Mouse (Mus musculus) cerebellum, adult 9-11 months (tissue): ENCODE measurements at regions not wholly inside any gene's neighbourhood (a gene's known extent, or its start where the extent isn't known, plus 50 kb on each side); places are given as distances from the start of the nearest gene placed in this dataset.
"Not testable (repeated sequence)": the region's sequence is repeated elsewhere in the genome, so short reads cannot be mapped to it uniquely, and the experiment has no call there.

Experiments used
- DNase-seq: peaks from one replicate; pipeline ENCODE4 v3.0.0; 2022

DNA sequence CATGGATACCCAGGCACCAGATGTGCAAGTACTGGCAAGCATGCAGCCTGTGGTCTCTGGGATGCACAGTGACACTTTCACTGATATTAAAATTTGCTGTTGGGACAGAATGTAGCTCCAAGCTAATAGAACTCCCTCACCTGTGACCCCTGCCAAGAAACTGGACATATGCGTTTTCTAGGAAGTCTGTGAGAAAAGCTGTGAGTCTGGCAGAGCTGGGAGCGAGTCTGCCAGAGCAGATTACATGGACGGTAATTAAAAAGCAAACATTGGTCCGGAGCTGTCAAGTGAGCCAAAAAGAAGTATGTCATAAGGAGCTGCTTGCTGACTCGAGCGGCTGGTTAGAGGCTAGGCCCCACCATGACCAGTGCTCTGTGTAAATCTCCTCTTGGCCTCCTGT is 147.1 kb downstream of the Tsen15 start:
- DNase-seq, result peak; percentile 27

DNA sequence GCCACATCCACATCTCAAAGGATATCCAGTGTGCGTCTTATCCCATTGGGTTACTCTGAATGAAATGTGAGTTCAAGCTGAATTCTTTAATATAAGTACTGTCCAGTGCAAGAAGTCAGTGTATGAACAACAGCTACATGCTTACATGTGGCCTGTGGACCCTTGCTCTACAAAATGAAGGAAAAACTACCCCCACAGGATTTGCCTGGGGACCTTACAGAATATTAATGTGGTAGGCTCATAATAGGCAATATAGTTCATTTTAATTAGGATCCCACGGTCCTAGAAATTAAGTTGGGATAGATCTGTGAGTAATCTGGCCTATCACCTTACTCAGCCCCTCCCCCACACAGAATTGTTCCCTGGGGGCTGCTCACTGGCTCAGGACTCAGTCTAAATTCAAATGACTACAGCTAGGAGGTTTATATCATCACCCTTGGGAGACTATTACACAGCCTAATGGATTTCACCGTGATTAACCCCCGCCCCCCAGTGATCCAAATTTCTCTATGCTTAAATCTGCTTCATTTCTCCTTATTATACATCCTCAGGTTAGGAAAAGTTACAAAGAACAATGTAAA is 145.4 kb upstream of the 1700025G04Rik start:
- no peak for DNase-seq

DNA sequence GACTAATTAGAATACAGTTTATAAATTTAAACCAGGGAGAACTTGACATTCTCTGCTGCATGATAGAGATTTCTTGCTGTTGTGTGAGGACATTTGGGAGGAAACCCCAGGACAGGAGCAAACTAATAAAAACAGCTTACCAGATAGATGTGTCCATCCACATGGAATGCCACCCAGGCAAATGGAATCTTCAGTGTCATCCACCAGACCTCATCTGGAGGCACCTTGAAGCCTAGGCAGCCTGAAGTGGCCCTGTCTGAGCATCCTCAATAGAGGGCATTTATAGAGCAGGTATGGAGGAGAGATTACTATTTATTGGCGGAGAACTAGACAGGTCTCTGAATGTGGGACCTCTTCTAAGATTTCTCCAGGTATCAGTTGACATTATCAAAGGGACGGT is 144.8 kb upstream of the 1700025G04Rik start:
- DNase-seq, result no peak

DNA sequence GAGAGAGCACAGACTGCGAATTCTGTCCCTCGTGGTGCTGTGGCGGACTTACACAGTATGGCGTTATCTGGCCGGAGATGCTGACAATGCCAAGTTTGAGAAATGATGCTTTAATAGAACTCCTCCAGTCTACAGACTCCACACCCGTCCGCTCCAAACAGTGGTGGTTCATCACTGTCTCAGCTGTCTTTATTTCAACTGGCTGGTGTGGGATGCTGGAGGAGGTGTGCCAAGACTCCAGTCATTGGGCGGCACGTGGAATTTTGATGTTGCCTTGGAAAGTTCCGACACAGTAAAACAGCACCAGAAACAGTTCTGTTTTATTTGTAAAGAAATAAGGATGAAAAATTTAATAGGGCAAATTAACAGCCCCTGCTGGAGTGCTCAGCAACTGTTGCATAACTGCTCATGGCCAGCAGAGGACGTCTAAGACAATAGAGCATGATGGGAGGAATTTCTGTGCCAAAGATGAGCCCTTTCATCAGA is 141.8 kb upstream of the 1700025G04Rik start:
- no peak for DNase-seq

DNA sequence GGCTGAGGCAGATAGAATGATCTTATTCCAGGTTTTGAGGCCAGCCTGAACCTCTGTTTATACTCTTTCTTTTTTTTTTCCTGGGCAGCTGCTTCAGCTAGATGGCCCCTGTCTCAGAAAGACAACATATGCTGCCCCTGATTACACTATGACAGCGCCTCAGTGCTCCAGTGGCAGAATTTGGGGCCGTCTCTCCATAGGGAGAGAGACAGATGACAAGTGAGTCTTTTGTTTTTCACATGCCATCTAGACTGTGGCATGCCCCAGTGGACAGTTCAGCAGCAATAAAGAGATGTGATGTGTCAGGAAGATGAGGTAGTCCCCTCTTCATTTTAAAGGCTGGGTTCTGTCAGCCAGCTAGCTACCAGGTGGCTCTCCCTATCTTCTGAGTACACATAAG is 139.8 kb upstream of the 1700025G04Rik start:
- DNase-seq, result no peak

DNA sequence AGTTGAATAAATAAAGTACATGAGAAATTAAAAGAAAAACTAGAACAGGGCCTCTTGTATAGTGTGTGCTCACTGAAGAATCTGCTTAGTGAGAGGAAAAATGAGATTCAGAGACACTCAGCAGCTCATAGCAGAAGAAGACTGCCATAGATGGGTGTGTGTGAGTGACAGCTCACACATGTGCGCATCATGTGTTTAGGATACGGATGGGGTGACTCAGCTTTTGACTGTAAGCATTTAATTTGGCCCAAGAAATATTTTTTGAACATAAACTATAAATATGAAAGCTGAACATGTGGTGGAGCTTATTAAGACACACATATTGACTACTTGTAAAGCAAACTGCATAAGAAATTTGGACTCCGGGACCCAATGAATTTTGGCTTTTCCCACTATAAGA is 136.1 kb upstream of the 1700025G04Rik start:
- DNase-seq, result no peak

DNA sequence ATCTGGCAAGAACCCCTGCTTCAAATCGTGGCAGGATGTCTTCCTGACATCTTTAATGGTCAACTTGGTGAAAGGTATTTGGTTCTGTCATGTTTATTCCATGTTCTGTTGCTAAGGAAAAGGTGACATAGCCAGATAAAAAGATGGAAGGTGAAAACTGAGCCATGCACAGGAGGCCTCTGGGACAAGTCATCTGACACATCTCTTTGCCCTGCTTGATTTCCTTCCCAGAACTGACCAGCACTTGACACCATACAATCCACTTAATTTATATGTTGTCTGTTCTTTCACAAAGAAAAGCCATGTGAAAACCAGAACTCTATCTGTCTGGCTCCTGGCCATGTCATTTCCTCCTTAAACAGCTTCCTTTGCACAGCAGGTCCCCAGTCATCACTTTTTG is 133.7 kb upstream of the 1700025G04Rik start:
- DNase-seq, result no peak

DNA sequence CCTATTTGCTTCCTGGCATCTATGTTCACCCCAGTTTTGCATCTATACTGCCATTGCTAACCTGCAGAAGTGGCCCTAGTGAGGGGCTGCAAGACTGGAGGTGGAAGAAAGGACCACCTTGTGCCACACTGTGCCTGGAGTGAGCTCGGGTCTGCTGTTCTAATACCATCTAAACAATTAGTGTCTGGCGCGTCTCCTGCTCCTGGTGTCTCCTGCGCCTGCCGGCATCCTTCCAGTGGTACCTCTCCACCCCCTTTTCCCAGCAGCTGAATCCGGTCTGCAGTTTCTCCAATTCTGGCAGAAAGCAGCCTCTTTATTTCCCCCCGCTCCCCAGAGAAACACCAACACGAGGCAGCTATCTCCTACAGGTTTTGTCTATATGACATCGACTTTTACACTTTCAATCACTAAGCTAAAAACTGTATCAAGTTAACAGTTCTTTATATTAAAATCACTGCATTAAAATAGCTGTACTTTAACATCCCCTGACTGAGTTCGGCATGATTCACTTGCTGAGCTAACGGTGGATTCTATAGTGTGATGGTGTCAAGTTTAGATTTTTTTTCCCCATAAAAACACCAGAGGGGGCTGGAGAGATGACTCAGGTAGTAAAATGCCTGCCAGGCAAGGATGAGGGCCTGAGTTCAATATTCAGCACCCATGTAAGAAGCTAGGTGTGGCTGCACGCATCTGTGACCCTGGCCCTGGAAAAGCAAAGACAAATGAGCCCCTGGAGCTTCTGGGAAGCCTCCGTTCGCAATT is 131.1 kb upstream of the 1700025G04Rik start:
- no peak for DNase-seq

DNA sequence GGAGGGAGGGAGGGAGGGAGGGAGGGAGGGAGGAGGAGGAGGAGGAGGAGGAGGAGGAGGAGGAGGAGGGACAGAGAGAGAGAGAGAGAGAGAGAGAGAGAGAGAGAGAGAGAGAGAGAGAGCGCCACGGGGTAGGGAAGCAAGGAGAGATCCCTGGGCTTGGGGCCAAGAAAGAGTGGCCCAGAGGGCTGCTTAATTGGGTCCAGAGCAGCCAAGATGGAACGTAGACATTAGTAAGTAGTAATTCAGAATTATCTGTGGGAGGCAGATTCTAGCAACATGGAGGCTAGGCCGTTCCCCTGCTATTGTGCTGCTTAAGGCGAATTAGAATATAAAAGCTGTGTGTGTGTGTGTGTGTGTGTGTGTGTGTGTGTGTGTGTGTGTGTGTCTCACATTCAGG is 129.8 kb upstream of the 1700025G04Rik start:
- not testable (repeated sequence) for DNase-seq

DNA sequence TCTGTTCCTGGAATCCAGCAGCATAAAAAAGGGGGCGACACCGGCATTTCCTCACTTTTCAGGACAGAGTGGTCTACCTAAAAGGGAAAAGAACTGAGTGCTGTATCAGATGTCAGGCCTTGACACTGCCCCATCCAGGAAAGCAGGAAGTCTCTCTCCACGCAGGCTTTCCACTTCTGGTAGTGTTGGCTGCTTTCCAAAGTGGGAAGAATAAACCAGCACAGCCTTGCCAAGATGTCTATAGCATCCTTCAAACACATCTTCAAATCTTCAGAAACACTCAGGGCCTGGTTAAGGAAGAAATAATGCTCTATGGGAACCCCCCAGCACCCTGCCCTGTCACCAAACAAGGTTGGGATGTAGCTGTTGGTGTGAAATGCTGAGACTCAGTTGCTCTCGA is 127.5 kb upstream of the 1700025G04Rik start:
- no peak for DNase-seq

DNA sequence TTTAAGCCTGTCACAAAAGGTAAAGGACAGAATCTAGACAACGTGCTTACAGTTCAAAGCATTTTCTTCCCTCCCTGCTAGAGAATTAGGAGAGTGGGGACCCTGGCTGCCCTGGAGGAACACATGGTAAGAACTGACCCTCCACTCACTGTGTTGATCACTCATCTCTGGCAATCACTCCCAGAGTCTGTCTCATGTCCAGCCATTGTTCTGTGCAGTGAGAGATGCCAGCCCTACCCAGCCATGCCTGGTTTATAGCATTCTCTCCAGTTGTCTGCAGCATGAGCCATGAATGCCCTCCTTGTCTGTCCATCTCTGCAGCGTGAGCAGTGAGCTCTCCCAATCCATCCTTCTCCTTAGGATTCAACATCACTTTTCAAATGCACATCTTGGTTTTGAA is 124.5 kb upstream of the 1700025G04Rik start:
- no peak for DNase-seq

DNA sequence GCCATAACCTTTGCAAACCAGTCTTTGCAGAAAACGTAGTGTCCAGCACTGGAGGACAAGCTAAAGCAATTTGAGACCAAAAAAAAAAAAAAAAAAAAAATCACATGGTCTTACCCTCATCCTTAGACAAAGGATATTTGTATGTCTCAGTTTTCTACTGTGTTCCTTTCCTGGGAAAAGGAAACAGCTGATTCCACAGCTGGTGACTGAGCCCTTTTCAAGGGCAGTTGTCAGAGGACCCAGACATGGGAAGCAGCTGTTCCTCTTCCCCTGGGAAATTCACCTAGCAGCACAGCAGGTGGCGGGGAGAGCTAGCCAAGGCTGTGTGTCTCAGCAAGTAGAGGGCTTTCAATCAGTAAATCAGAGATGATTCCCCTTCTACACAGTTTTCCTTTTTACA is 113.3 kb upstream of the 1700025G04Rik start:
- no peak for DNase-seq

DNA sequence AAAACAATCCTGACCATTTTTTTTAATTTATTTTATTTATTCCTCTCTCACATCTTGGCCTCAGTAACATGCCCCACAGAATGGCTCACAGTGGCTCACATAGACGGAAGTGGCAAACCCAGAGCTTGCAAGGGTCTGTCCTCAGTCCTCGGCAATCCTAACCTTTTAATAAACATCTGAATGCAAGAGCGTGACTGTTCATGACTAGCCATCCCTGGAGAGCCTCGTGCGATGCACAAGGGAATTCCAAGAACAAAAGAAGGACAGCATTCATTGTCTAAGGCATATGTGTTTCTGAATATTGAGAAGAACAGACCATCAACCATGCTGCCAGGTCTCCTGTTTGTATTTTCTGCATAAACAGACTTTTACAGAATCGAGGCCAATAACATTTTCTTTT is 98.8 kb upstream of the 1700025G04Rik start:
- DNase-seq, result no peak

DNA sequence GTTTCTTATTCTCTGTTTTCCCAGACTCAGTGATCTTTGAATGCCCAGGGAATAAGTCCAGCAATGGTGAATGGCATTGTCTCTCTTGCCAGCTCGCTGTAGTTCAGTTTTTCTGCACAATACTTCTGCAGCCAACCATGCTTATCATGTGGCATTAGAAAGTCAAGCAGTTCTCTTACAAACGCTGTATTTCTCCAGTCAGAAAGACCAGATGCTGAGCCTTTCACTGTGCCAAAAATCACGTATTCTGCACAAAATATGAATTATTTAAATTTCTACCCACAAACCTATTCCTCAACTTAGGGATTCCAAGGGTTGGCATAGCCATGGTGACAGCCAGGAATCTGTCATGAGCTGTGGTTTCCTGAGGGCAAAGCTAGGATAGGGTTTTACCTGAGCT is 95.0 kb upstream of the 1700025G04Rik start:
- DNase-seq, result no peak

DNA sequence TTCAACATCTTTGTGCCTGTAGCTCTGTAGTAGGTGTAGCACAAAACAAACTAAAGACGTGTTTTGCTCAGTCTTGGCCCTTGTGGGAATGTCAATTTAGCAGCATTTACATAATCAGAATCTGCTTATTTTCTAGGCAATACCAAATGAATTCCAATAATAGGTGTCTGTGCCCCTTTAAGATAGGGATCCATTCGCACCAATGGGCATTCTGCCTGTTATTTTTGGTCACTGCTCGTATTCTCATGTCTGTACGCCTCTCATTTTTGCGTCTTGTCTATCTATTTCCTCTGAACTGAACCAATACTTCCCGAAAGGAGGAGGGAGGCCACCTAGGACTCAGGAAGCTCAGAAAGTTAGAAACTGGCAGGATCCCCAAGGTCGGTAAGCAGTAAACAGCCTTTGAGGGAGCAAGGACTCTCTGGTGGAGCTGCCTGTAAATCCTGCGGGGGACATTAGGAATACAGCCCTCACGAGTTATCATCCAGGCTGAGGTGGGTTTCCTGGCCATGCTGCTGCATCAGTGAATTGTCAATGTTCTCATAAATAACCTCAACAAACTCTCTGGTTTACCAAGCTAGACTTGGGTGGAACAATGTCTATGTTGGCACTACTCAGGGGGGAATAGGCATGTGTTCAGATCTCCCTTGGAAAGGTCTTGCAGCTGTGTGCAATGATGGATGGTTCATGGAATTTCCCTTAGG is 86.5 kb upstream of the 1700025G04Rik start:
- no peak for DNase-seq

DNA sequence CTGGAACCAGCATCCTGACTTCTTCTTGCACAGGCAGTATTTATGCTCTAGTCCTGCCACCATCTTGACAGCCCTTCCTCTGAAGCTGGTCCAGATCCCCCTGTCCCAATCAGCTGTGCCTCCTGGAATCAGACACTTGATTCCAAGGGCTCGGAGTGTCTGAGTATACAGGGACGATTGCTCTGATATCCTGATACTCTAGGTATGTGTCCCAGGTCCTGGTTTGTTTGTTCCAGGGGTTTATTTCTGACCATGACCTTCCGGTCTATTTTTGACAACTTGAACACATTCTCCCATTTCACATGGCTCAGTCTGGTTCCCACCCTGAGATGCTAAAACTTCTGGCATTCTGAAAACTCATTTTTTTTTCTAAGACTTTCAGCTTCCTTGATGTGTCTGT is 85.8 kb upstream of the 1700025G04Rik start:
- no peak for DNase-seq

DNA sequence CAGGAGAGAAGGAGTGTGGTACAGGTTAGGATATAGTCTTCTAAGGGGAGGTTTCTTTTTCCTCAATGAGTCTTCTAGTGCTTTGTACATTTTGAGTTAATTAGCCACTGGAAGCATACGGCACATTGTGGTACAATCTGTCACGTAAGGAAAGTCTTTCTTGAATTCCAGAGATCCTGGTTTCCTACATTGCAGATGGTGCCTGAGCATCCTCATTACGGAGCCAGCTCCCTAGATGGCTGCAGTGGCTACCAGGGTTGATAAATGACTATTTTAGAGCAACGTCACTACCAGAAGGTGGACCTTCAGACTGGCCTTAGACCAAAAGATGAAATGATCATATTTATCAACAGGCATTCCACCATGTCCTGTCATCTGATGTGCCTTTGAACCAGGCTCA is 84.5 kb upstream of the 1700025G04Rik start:
- no peak for DNase-seq

DNA sequence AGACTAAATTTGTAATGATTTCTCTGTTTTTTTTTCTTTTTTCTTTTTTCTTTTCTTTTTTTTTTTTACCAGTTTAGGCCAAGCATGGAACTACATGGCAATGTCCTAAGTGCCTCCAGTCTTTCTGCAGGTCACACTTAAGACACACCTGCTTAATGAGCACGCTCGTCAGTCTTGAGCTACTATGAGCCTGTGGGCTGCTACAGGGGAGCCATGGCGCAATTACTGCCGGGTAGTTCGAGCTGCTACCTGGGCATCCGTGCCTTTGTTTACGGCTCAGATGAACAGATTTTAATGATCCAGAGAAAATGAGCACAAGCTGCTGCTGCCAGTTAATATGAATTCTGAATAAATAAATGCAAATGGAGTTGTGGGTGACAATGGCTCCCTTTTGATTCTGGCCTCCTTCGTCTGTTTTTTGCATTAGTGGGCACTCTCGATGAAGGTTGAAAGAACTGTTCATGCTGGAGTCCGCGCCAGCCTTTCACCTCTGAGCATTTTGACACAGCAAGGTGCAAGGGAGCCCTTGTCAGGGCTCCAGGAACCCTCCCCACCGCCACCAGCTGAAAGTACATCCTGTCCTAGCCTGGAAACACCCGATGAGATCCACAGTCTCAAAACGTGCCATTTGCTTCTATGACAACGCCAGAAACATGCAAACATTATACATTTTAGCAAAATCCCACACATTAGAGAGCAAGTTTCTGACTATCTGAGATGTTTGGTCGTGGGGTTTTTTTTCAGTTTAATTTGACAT is 81.3 kb upstream of the 1700025G04Rik start:
- DNase-seq, result peak; percentile 83

DNA sequence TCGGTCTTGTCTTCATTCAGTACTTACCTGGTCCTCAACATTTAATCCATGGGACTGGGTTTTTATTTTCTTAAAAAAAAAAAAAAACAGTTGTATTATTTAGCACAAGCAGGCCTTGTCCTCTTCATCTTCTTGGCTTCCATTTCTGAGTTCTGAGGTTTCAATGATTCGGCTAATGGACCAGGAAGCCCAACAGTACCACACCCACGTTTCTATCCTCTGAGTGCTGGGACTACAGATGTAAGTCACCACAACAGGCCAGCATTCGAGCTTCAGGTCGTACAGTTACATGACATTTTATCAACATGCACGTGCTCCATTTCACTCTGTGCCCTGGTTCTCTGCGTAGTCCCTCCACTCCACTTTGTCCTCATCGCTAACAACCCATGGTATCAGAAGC is 80.7 kb upstream of the 1700025G04Rik start:
- no peak for DNase-seq

DNA sequence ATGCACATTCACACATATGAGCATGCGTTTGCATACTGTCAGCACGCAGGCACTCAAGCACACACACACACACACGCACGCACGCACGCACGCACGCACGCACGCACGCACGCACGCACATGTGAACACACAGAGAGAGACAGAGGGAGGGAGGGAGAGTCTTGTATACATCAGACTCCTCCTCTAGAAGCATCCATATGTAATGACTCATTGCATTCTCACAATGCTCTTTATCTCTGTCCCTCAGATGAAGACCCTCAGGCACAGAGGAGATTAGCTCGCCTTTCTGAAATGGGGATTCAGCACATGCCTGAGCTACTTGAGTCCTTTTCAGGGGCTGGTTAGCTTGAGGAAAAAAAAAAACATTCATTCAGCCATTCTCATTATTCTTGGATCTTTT is 79.6 kb upstream of the 1700025G04Rik start:
- DNase-seq, result no peak

DNA sequence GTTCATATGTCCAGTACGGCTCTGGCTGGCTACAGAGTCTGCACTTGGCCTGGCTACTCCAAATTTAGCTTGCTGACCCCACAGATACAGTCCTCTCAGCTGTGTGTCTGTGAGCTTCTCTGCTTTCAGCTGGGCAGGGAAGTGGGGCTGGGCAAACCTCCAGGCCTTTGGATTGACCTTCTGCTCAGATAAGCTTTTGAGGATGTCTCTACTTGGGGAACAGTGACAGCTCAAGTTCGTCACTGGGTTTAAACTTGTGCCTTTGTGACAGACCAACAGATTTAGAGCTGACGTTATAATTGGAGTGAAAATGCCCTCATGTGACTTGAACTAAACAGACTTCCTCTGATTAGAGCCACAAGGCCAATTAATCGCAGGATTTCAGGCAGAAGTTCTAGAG is 78.4 kb upstream of the 1700025G04Rik start:
- peak; percentile 56 for DNase-seq

DNA sequence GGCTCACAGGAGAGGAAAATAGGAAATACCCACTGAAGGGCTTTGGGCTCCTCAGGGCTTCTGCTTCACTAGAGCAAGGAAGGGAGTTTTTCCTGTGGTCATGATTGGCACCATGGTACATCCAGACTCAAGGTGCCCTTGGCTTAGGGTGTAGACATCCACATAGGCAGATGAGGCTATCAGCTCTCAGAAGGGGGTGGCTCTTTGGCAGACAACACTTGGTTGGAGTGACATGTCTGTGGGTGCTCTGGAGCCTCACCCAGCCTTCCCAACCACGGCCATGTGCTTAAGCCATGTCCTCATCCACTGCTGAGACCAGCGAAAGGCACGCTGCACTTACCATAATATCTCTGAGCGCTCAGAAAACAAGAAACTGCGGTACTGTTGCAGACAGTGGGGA is 77.8 kb upstream of the 1700025G04Rik start:
- DNase-seq, result no peak

DNA sequence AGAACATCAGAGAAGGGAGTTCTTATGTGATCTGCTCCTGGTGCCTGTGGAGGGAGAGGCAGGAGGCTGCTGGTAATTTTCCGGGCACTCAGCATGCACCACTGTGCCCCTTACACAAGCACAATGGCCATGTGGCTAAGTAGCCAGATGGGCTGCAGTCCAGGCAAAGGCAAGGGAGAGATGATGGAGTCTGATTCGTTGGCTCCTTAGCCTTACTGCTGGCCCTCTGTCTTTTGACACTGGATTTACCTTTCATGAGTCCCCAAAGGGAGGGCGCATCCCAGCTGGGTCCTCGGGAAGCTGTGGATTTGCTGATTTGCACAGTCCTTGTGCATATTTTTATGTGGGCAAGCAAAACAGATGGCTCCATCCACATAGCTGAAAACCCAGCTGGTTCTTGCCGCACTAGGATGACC is 75.6 kb upstream of the 1700025G04Rik start:
- peak; percentile 91 for DNase-seq
